Mouse (Mus musculus): ENCODE measurements around the gene Brd3os. TPM values are rescaled to one million over a fixed set of nuclear protein-coding genes. Genes with fewer than 3 reads are reported as not detected.

Gene Brd3os
- polyA plus RNA-seq, 1 experiment from 2014 or later = 5.5 TPM

DNA sequence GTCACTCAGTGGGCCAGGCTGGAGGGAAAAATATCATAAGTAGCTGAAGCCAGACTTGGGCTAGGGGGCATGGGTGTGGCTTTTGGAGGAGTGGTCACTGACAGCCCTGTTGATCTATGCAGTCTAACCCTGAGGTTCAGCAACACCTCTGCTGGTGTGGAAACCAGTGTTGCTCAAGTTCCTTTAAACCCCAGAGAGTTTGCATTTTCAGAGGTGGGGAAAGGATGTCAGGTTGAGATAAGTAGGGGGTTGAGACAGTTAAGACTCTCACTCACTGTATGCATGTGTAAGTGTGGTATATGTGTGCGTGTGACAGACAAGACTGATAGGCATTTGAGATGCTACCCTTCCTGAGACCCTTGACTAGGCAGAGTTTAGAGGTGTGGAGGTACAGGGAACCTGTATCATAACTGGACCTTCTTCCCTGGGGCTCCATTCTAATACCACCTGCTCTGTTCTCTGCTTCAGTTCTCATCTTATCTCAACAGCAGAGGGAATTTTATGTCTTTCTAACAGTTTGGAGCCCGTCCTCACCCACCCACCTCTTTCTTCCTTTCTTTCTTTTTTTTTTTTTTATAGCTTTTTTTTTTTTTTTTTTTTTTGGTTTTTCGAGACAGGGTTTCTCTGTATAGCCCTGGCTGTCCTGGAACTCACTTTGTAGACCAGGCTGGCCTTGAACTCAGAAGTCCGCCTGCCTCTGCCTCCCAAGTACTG lies 45.4 kb downstream of the Brd3os start:
- Histone ChIP-seq H3K27ac (ENCODE audit: low read length) (no peak overlapping the region), H3K36me3 (ENCODE audit: control insufficient read depth, insufficient read depth, low read length) (no peaks in the 10 kb centered on the region), H3K4me1 (ENCODE audit: control insufficient read depth, insufficient read depth, low read length) (no peaks in the 10 kb centered on the region), H3K9me3 (ENCODE audit: control insufficient read depth, low read length) (no peaks in the 10 kb centered on the region), H3K4me3 (ENCODE audit: low read length) (no peak overlapping the region), H3K9ac (ENCODE audit: low read depth, low read length) (no peak overlapping the region), H3K27me3 (replicated peaks; ENCODE audit: control insufficient read depth, insufficient read depth, low read length) (no peaks in the 10 kb centered on the region), H3K4me2 (ENCODE audit: low read depth, low read length) (no peak overlapping the region)
- 82% methylated on average over 3 of the region's 4 CpGs for WGBS
- no peak for ATAC-seq

GRCm38 (mm10) chr2:27488362-27488761 lies 46.2 kb downstream of the Brd3os start:
- 96% methylated on average over 1 of the region's 1 CpGs for WGBS
- H3K9ac ChIP-seq (ENCODE audit: low read depth, low read length) = no peak overlapping the region
- no peak for ATAC-seq

GRCm38 (mm10) chr2:27490939-27491338 lies 48.8 kb downstream of the Brd3os start:
- Histone ChIP-seq H3K4me2 (ENCODE audit: low read depth, low read length) (no peak overlapping the region), H3K4me3 (ENCODE audit: low read length) (no peak overlapping the region), H3K27ac (ENCODE audit: low read length) (no peak overlapping the region), H3K27me3 (replicated peaks; ENCODE audit: control insufficient read depth, insufficient read depth, low read length) (no peaks in the 10 kb centered on the region), H3K9ac (ENCODE audit: low read depth, low read length) (no peak overlapping the region), H3K4me1 (ENCODE audit: control insufficient read depth, insufficient read depth, low read length) (no peaks in the 10 kb centered on the region), H3K36me3 (ENCODE audit: control insufficient read depth, insufficient read depth, low read length) (no peaks in the 10 kb centered on the region), H3K9me3 (ENCODE audit: control insufficient read depth, low read length) (no peaks in the 10 kb centered on the region)
- ATAC-seq = no peak
- 88% methylated on average over 2 of the region's 2 CpGs for WGBS

More at GRCm38 (mm10) chr2:27488362-27488761, 46.2 kb downstream of the Brd3os start:
- H3K9me3 ChIP-seq (ENCODE audit: control insufficient read depth, low read length) = no peaks in the 10 kb centered on the region
- no peaks in the 10 kb centered on the region for H3K36me3 ChIP-seq (ENCODE audit: control insufficient read depth, insufficient read depth, low read length)
- H3K4me3 ChIP-seq (ENCODE audit: low read length) = no peak overlapping the region
- no peaks in the 10 kb centered on the region for H3K27me3 ChIP-seq (replicated peaks; ENCODE audit: control insufficient read depth, insufficient read depth, low read length)
- no peaks in the 10 kb centered on the region for H3K4me1 ChIP-seq (ENCODE audit: control insufficient read depth, insufficient read depth, low read length)
- no peak overlapping the region for H3K27ac ChIP-seq (ENCODE audit: low read length)
- H3K4me2 ChIP-seq (ENCODE audit: low read depth, low read length) = no peak overlapping the region

Small RNAs within 50 kb of the gene (microRNA-seq; reads per million reads assigned to microRNA genes)
- gene Gm24049 (not detected), gene Mir7578 (not detected)

Other genes with a start within 250 kb of the Brd3os start
- gene Sardh, start 194.0 kb upstream of the Brd3os start, polyA plus RNA-seq (2015; fragmentation: Nextera tagmentation; extraction: Ambion mirVana) = 9.5 and 10.1 TPM in 2 replicates
- gene Vav2, start 15.3 kb upstream of the Brd3os start, polyA plus RNA-seq (2015; fragmentation: Nextera tagmentation; extraction: Ambion mirVana) = 4.1 and 4.8 TPM in 2 replicates
- gene Brd3, start 65.3 kb downstream of the Brd3os start, polyA plus RNA-seq (2015; fragmentation: Nextera tagmentation; extraction: Ambion mirVana) = 82.5 and 85.9 TPM in 2 replicates
- gene Wdr5, start 72.8 kb downstream of the Brd3os start, polyA plus RNA-seq (2015; fragmentation: Nextera tagmentation; extraction: Ambion mirVana) = 40.0 and 44.8 TPM in 2 replicates
- gene Rxra, start 234.1 kb downstream of the Brd3os start, polyA plus RNA-seq (2015; fragmentation: Nextera tagmentation; extraction: Ambion mirVana) = 9.9 and 11.4 TPM in 2 replicates